Mouse (Mus musculus) ovary, postnatal 36 days (tissue): Measurements from ENCODE around the gene Ror1.

ENCODE experiments used
- DNase-seq: peaks from one replicate; pipeline ENCODE4 v3.0.0; 2022; ENCODE audit warnings: low spot score, mixed read lengths

The Ror1 gene

GRCm38 (mm10) chr4:100214324-100215215 is 119.0 kb downstream of the Ror1 start:
- peak; percentile 47 for DNase-seq

- DNase-seq, result no peak
Measured at GRCm38 (mm10) chr4:100216587-100216986, 121.0 kb downstream of the Ror1 start.

DNA sequence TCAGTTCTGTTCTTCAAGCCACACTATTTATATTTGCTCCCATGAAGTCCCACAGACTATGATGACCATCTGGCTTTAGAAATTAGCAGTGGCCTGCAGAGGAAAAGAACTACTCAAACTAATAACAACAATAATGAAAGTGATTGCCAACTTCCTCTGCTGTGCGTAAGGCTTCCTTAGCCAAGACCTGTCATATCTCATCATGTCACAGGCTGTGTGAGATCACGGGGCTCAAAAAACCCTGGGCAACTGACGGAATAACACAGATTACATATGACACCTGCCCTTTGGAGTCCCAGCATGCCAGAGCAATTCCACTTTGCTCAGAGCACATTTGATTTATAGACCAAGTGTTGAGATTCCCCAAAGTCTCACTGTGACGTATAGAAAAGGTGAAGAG is 123.4 kb downstream of the Ror1 start:
- DNase-seq, result no peak

DNA sequence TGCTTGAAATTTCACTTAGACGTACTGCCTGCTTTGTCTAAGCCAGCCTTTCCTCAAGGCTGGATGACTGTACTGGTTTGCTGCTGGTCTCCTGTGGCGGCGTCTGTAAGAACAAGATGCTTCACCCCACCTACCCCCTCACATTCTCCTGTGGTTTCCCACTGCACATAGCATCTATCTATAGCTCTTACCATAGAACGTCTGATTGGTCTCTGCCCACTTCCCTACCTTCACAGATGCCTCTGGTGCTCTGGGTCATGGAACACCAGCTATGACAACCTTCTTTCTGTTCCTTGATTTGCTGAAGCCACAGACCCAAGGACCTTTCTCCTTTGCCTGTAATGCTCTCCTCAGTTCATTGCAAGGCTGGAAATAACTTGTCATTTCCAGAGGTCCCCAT is 124.0 kb downstream of the Ror1 start:
- no peak for DNase-seq

DNA sequence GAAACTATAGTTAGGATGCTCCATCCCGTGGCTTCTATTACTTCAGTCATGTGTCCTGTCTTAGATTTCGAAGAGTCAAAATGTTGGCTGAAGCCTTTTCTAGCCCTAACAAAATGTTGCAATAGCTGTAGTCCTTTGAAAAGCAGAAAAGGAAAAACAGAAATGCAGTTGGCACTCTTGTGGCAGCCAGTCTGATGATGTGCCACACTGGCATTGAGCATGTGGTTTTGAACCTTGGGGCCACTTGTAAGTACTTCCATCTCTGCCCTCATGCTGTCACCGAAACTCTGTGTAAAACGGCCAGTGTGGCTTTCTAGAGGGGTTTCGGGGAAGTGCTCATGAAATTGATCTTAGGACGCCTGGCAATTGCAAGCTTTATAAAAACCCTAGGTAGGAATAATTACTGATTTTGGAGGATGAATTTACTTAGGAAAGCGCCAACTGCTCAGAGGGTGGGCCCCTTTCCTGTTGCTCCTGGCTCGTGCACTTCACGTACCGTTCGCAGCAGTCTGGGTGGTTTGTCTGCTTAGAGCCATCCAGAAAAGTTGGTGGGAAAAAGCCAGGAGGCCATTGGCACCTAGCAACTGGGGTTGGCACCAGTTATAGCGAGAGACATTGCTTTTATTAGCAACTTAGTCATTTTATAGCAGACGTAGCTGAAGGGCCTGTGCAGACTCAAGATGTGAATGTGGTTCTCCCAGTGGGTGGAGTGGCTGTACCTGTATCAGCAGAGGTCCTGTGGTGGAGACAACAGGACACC is 126.6 kb downstream of the Ror1 start:
- no peak for DNase-seq

- DNase-seq, result no peak
Measured at GRCm38 (mm10) chr4:100223532-100223931, 127.9 kb downstream of the Ror1 start.

DNA sequence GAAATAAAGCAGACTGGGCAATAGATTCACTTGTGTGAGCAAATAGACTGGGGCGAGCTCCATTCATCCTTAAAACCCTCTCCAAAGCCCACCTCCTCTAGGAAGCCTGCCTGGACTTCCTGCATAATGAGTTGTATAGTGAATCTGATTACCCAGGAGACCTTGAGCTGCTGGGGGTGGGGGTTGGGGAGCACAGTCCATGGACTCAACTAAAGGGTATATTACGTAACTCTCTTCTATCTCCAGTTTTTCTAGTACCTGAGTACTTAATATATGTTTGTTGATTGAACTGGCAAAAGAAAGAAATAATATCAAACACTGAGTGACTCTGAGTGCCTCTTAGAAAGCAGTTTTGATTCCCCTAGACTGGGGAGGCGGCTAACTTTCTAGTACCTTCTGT is 128.4 kb downstream of the Ror1 start:
- no peak for DNase-seq

GRCm38 (mm10) chr4:100226619-100227018 is 131.0 kb downstream of the Ror1 start:
- DNase-seq, result peak; percentile 26

- no peak for DNase-seq
Measured at GRCm38 (mm10) chr4:100228106-100228505, 132.5 kb downstream of the Ror1 start.

DNA sequence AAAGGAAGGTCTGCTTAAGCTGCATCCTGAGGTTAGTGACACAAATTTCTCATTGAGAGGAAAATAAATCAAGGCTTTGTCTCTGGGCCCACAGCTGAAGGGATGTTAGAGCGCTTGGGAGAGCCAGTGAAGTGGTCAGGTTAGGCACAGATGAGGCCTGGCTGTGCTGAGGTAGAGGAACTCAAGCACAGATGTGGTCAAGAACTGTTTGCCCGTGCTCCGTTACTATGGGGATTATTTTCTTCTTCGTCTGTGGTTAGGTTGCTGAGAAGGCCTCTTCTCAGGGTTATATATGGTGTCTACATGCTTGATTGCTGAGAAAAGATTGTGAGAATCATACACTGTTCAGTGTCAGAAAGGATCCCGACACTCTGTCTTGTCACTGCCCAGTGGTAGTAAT is 134.7 kb downstream of the Ror1 start:
- no peak for DNase-seq

DNA sequence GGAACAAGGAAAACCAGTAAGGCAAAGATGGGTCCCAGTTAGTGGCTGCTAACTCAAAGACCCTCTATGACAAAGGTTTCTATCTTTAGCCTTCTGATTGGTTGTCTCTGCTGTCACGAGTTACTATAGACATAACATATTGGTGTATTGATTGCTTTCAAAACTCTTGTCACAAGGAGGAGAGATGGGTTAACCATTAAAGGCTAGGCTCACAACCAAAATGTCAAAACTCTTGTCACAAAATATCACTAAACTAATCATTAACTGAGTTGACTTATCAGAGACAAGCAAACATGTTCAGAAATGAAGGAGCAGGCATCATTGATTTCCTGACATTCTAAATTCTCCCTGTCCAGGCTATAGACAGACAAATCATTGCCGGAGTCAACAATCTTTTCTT is 135.4 kb downstream of the Ror1 start:
- DNase-seq, result no peak

DNA sequence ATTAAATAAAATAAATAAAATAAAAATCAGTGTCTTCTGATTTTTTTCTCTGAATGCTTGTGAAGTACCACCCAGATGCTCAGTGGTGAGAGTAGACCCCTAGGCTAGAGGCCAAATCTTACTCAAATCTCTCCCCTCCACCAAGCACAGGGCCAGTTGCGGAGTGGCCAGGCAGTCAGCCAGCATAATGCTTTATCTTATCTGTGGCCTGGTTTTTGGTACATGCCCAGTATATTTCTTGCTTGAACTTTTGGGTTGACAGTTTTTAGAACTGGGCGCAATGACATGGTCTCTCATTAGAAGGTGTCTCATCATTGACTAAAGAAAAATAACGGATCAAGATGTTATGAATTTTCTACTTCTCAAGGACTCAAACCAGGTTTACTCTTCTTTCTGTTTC is 136.3 kb downstream of the Ror1 start:
- no peak for DNase-seq

DNA sequence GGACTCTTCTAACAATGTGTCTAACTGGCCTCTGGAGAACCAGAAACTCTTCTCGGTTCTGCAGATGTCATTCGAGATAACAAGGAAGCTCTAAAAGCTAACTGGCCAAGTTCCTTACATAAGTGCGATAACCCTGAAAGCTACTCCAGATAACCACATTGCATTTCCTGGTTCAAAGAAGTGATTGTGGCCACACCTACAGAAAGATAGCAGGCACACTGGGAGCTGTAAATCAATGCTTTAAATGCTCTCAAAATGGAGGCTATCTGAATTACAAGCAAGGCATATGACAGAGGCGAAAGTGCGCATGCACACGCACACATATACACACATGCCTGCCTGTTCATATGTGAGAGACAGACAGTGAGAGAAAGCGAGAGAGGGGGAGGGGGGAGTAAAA is 136.9 kb downstream of the Ror1 start:
- DNase-seq, result no peak

- DNase-seq, result no peak
Measured at GRCm38 (mm10) chr4:100233770-100234169, 138.2 kb downstream of the Ror1 start.

GRCm38 (mm10) chr4:100236339-100236738 is 140.7 kb downstream of the Ror1 start:
- no peak for DNase-seq

DNA sequence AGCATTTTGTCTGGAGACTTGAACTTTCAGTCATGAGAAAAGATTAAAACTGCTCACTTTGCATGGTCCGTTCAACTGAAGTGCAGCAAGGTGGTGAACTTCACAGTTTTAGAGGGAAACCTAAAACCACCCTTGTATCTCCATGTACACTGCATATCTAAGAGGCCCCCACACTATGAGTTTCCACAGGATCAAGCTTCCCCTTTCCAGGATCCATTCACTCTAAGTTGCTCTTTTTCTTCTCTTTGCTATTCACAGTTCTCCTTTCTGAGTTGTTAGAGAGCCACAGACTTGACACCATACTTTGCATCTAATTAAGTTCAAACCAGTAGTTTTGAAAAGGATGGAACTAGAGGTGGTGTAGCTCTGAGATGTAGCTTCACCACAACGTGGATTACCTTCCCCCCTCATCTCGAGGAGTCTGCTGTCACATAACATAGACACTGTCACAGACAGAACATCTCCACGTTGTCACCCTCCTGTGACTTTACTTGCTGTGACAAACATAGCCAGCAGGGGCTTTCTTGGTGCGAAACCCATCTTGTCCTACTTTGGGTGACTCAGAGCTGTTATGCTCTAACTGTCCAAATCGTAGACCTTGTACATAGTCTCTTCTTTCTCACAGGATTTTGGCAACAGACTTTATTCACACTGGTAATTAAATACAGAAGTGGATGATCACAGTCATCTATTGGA is 146.6 kb downstream of the Ror1 start:
- DNase-seq, result no peak

- peak; percentile 56 for DNase-seq
Measured at GRCm38 (mm10) chr4:100244250-100244649, 148.7 kb downstream of the Ror1 start.

DNA sequence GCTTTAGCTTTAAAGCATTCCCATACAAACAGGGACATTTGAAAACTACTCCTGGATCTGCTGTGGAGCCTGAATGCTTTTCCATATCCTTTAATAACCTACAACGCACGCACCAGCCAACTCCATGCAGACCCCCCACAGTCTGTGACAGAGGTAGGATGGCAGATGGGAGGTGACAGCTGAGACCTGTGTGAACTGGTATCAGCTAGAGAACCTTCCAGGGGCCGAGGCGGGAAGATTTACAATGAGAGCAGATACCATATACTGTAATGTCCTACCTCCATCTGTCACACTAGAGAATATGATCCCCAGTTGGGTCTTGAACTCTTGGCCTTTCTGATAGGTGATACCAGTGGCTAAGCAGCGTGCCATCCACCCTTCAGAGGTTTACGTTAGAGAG is 149.1 kb downstream of the Ror1 start:
- DNase-seq, result no peak

DNA sequence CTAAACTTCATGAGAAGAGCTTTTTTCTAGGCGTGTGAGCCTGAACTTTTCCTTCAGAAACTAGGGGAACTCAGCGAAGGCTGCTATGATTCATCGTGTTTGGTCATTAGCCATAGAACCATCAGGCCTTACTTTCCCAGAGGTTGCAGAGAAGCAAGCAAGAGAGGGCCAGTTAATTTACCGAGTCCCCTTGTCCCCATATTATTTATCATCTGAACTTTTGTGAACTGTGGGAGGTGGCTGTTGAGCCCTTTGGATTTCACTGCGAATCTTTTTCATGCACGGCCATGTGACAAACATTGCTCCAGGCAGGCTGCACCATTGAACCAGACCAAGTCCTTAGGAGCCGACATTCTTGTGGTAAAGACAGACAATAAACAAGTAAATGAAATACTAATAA is 152.2 kb downstream of the Ror1 start:
- no peak for DNase-seq

DNA sequence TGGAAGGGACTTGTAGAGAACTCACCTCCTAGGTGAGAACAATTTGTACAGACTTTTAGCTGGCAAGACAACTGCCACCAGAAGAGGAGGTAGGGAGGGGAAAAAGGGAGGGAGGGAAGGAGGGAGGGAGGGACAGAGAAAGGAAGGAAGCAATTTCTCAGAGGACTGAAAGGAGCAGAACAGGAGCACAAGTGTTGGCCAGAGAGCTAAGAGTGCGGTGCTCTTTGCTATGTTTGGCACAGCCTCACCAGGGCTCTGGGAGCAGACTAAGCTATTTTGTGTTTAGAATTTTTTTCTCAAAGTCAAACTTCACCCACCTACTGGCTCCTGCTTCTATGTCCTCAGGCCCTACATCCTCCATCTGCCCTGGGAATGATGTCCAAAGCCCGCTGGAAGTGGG is 152.7 kb downstream of the Ror1 start:
- DNase-seq, result no peak

- DNase-seq, result no peak
Measured at GRCm38 (mm10) chr4:100251270-100251669, 155.7 kb downstream of the Ror1 start.

DNA sequence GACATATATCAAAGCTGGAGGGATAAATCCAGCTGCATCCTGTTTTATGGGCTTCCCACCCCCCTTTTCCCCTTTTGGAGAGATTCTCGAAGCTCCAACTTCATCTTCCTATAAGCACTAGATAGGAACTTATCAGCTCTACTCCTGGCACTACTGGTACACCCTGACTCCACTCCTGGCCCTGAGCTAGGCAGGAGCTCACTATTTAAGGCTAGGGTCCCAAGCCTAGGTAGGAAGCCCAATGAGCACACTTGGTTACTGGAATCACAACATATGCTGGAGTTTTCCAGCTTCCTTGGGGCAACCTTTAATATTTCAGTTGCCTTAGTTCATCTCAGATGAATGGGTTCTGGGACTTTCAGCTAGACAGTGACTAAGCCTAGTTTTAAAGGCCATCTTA is 156.5 kb downstream of the Ror1 start:
- no peak for DNase-seq

DNA sequence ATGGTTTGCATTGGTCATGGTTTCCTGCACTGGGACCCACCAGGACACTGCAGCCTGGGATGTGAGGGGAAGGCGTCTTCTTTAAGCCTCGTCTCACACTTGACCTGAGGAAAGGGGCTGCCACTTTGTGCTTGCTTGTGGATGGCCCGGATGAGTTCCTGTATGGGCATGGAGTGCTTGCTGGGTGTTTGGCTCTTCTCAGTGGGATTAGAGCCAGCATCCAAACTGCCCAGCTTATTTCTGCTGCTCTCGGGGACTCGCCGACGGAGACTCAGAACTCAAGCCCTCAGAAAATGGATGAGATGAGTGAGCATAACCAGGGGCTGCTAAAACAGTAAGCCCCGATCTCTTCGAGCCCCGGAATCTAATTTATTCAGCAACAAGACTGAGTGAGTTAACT is 157.1 kb downstream of the Ror1 start:
- no peak for DNase-seq
